In the genomic region with DNA sequence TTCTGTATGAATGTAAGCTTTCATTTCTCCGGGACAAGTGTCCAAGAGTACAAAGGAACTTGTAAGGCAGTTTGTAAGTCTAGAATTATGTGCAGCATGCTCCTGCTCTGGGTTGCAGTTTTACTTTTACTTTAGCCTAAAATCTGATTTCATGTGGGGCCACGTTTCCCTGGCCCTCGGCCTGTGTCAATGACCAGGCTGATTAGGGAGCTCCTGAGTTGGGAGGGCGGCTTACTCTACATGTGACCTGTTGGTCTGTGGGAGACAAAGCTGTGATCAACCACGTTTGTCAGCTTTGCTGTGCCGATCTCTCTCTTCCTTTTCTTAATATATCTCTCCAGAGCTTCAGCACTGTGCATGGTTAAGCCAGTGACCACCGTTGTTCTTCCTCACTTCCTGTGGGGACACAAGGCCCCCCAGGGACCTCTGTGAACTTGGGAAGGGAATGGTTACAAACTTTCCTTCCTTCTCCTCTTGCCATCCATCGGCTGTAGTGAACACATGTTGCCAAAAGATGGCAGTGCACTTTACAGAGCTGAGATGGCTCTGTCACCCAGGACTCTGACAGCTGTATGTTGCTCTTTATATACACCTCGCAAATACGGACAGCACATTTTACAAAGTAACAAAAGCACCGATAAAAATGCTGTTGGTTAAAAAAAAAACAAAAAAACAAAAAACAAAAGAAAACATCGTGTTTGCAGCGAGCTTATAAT, we compare ENCODE assay signal across 8 mouse cellular contexts. TPM values are rescaled to one million over a fixed set of nuclear protein-coding genes. Genes with fewer than 3 reads are reported as not detected.
A peak's percentile ranks its signal among the peaks of the same experiment; 100 is the strongest.
DNase-seq lines count a peak whose midpoint lies in the region; ATAC-seq and TF ChIP-seq lines count a peak whose summit lies in the region.

No protein-coding gene starts in this region.

- intact Hi-C loops in gastrocnemius, adult 2 months (cut with DNase I), result loop anchor here (2.0 kb wide), 2 partner anchors 294 to 456 kb away; no protein-coding TSS in a partner anchor

- ATAC-seq in frontal cortex, adult (ENCODE audit: low TSS enrichment), result peak; percentile 65; the same call in 1 of the 2 replicates

- TF ChIP-seq CTCF in gastrocnemius, adult 2 months (IDR thresholded peaks at IDR 0.05), result peak; percentile 90

- peak; percentile 55 for DNase-seq in gastrocnemius, adult 2 months
- DNase-seq in gastrocnemius, adult 8-10 months (ENCODE audit: low spot score in 2 of 2), result no peak
- DNase-seq in thymus, postnatal 0 days (ENCODE audit: low spot score), result peak; percentile 20
- no peak for DNase-seq in thymus, postnatal 10 days (ENCODE audit: low spot score in 2 of 2)
- DNase-seq in kidney, postnatal 4 days, result peak; percentile 56 to 69
- peak; percentile 67 for DNase-seq in naive thymus-derived CD4-positive, alpha-beta T cell, adult 2 months (ENCODE audit: low read depth)
- no peak for DNase-seq in natural killer cell, adult 2 months (ENCODE audit: low spot score in 2 of 2)

- peak overlapping the region; percentile 46 for H3K4me3 ChIP-seq in gastrocnemius, adult 2 months

- H3K27ac ChIP-seq in gastrocnemius, adult 2 months, result peak overlapping the region; percentile 91

RNA-seq across cellular contexts. Expression of a gene that starts 41.7 kb away (rescaled TPM):
- total RNA-seq in gastrocnemius, adult 2 months (2021), result 10 to 100 TPM; 14.0 to 19.8 TPM
- 10 to 100 TPM; 20.2 to 38.8 (median 23.6) TPM for total RNA-seq in gastrocnemius, adult 8-10 months (2022)
- 1.1 and 1.5 TPM in 2 replicates for polyA plus RNA-seq in thymus, postnatal 0 days (2015; fragmentation: Nextera tagmentation; extraction: Ambion mirVana)

Comparison
In these comparisons a context has a peak if more than half of its experiments do, and no peak if none do; other contexts are left out.
1. DNase-seq: peak in gastrocnemius, adult 2 months (single experiment), thymus, postnatal 0 days (single experiment), kidney, postnatal 4 days (2 of 2) and naive thymus-derived CD4-positive, alpha-beta T cell, adult 2 months (single experiment); none in gastrocnemius, adult 8-10 months (0 of 2), thymus, postnatal 10 days (0 of 2) and natural killer cell, adult 2 months (0 of 2).